Mouse (Mus musculus) erythroid progenitor cell, adult 5-6 weeks (primary cell): Measurements from ENCODE around the gene Foxn4. TPM values are rescaled to one million over a fixed set of nuclear protein-coding genes. Genes with fewer than 3 reads are reported as not detected.

ENCODE experiments used
- ATAC-seq: replicated peaks from 2 replicates; pipeline ENCODE4 v1.8.0; 2016; ENCODE audit warnings: moderate number of reproducible peaks, mild to moderate bottlenecking, moderate TSS enrichment, inconsistent platforms; ENCODE audit not compliant: poor library complexity, low FRiP score, severe bottlenecking
- total RNA-seq, 2 experiments: library from RNA; stranded (forward) in 1 of 2; stranded (reverse) in 1 of 2; fragments of 150-400 nt in 1 of 2; fragments of 186-747, 209-891 nt in 1 of 2; gene quantifications; 2 replicates each; pipeline versions ENCODE4 v1.2.3 to v1.2.4; 2015 to 2017; ENCODE audit warnings: low replicate concordance in 2 of 2

Foxn4 gene
- total RNA-seq (2015; ENCODE audit: low replicate concordance) (not detected in 2 replicates), total RNA-seq (2017; ENCODE audit: low replicate concordance) (not detected in 2 replicates)

GRCm38 (mm10) chr5:114273693-114274402, at the start of gene Foxn4:
Gene Foxn4, minus strand, starts transcription at chr5:114273807.
- no peak for ATAC-seq

- no peak for ATAC-seq
These were observed 49.6 kb upstream of the Foxn4 start for GRCm38 (mm10) chr5:114323105-114323790.

- no peak for ATAC-seq
These were observed 36.1 kb upstream of the Foxn4 start for GRCm38 (mm10) chr5:114309680-114310036.

- ATAC-seq = no peak
These were observed 35.4 kb upstream of the Foxn4 start for GRCm38 (mm10) chr5:114308765-114309679.

GRCm38 (mm10) chr5:114306496-114306895, 32.9 kb upstream of the Foxn4 start:
- no peak for ATAC-seq

- no peak for ATAC-seq
These were observed 29.6 kb upstream of the Foxn4 start for GRCm38 (mm10) chr5:114303166-114303565.

- ATAC-seq = no peak
These were observed 26.4 kb upstream of the Foxn4 start for GRCm38 (mm10) chr5:114299883-114300610.

- no peak for ATAC-seq
These were observed 25.7 kb upstream of the Foxn4 start for GRCm38 (mm10) chr5:114299156-114299855.

- no peak for ATAC-seq
These were observed 24.7 kb upstream of the Foxn4 start for GRCm38 (mm10) chr5:114298212-114298894.

GRCm38 (mm10) chr5:114296693-114297631, 23.4 kb upstream of the Foxn4 start:
- no peak for ATAC-seq

- ATAC-seq = no peak
These were observed 16.4 kb upstream of the Foxn4 start for GRCm38 (mm10) chr5:114290004-114290403.

- no peak for ATAC-seq
These were observed 15.3 kb upstream of the Foxn4 start, which contains the start of gene Myo1h for GRCm38 (mm10) chr5:114288874-114289273. Gene Myo1h, plus strand, starts transcription at chr5:114289166.

- ATAC-seq = no peak
These were observed 14.8 kb upstream of the Foxn4 start for GRCm38 (mm10) chr5:114288396-114288795.

- no peak for ATAC-seq
These were observed 13.4 kb upstream of the Foxn4 start for GRCm38 (mm10) chr5:114286872-114287571.

- ATAC-seq = no peak
These were observed 12.5 kb upstream of the Foxn4 start for GRCm38 (mm10) chr5:114286102-114286501.

GRCm38 (mm10) chr5:114285398-114285700, 11.7 kb upstream of the Foxn4 start:
- no peak for ATAC-seq
